Mouse (Mus musculus): ENCODE measurements at regions not wholly inside any gene's neighbourhood (a gene's known extent, or its start where the extent isn't known, plus 50 kb on each side); places are given as distances from the start of the nearest gene placed in this dataset.

DNA sequence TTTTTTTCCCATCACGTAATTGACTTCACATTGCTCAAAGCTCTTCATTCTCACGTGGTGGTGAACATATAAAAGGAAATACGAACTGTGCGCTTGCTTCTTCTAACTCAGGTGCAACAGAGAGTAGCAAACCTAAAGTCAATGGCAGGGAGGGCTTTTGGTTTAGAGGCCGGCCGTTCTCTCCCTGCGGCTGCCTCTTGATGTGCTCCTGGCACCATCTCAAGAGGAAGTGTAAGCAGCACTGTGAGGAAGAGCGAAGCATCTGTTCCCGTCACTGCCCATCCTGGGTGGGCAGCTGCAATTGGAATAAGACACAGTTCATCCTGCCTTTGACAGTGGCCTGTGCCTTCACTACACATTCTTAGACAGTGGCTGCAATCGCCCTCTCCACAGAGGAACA is 204.0 kb downstream of the Gm11361 start:
- DNase-seq (ENCODE audit: low spot score in 2 of 2): peak; percentile 27 to 29

GRCm38 (mm10) chr13:28457403-28457802 is 200.1 kb downstream of the Gm11361 start:
- no peak for DNase-seq (ENCODE audit: low spot score in 2 of 2)

DNA sequence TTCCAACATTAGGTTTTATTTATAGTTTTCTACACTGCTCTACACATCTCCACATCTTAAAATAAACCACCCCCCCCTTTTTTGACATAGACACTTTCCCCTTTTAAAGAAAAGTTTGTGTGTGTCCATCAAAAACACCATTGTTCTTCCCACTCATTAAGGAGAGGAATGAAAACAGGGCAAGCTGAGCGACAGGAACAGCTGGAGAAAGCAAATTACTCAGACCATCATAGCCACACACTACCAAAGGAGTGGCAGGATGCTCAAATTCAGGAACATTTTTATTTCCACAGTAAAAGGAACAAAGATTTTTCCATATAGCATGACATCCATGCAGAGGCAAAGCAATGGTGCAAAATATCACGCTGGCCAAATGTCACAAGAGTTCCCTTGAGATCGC is 198.6 kb downstream of the Gm11361 start:
- no peak for DNase-seq (ENCODE audit: low spot score in 2 of 2)

DNA sequence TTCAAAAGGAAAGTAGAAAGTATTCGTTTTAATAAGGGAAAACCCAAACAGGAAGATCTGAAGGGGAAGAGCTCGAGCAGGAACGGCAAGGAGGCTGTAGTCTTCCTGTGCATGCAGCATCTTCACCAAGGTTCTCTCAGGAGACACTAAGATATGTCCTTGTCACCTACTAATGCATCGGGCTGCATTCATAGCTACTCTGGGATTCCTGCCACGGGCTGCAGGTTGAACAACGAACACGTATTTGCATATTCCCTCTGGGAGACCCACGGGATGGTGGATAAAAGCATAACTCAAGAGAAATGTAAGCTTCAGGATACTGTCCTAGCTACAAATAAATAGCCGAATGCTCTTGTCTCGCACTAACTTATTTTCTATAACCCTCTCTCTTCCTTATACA is 197.7 kb downstream of the Gm11361 start:
- DNase-seq (ENCODE audit: low spot score in 2 of 2): no peak

DNA sequence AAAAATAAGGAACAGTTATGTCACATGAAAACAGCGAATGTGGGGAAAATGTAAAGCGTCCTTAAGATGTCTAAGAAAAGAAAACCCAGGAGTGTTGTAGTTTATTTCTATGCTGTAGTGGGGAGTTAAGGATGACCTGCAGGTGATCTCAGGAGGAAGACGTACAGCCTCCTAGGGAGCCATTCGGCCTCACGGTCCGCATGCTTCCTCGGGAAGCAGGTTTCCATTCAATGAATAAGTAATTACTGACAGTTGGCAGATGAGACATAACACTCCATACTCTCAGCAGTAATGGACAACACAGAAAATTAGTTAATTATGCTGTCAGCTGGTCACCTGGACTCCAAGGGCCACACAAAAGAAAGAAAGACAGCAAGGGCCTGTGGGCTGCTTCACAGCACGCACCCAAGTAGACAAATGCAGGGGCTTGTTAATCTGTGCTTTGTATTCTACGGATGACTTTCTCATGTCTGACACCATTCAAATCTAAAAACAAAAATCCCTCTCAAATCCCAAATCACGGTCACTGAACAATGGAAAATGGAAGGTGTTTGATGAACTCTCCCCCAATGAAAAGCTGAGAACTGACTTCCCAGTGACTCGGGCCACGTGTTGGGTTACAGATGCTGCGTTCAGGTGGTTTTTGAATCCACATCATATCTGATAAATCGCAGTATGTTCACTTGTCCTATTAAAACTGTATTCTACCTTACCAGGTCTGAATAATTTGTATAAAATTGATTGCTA is 193.5 kb downstream of the Gm11361 start:
- DNase-seq (ENCODE audit: low spot score in 2 of 2): no peak

DNA sequence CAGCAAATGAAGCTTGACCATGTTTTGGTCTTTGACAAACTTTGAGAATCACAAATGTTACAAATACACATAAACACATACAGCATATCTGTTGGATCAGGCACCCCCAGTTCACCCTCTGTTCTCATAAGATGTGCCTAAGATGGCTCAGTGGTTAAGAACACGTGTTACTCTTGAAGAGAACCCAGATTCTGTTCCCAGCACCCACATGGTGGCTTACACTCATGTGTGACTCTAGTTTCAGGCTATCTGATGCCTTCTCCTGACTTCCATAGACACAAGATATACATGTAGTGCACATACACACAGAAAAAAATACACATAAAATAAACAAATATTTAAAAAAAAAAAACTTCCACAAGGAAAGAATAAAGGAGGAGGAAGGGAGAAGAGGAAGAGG is 191.7 kb downstream of the Gm11361 start:
- no peak for DNase-seq (ENCODE audit: low spot score in 2 of 2)

- no peak for DNase-seq (ENCODE audit: low spot score in 2 of 2)
These were observed 184.9 kb downstream of the Gm11361 start for GRCm38 (mm10) chr13:28442250-28442649.

GRCm38 (mm10) chr13:28433445-28433844 is 176.1 kb downstream of the Gm11361 start:
- no peak for DNase-seq (ENCODE audit: low spot score in 2 of 2)

DNA sequence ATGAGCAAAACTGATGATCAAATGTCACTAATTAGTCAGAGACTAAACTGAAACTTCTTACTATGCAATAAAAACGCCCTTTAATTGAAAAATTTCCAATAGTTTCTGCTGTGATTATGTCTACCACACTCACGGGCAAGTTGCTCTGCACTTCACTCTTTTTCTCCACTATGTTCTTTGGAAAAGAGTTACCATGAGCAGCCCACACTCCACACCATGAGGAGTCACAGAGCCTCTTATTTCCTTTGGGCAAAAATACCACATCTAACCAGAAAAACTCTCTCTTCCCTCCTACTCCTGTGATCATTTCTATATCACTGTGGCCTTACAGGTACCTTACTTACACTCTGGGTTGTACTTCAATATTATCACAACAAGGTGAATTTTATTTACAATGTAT is 174.7 kb downstream of the Gm11361 start:
- DNase-seq (ENCODE audit: low spot score in 2 of 2): no peak

- DNase-seq (ENCODE audit: low spot score in 2 of 2): peak; percentile 22 to 62
These were observed 168.8 kb downstream of the Gm11361 start for GRCm38 (mm10) chr13:28426085-28426484.

DNA sequence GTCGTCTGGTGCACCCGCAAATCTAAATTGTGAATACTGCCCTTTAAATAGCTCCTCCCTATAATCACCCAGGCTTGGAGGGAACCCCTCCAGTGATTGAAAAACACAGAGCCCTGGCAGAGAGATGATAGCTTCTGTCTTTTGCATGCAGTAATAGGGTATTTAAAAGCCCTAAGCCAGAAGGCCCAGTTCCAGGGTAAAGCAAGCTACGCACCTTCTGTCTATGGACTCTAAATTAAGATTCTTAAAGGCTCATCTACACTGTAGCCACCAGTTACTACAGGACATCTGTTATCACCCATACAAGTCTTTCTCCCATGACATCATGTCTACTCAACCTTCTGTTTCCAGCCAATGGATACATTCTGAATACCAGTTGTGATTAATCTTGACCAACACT is 167.8 kb downstream of the Gm11361 start:
- no peak for DNase-seq (ENCODE audit: low spot score in 2 of 2)

GRCm38 (mm10) chr13:28424446-28425059 is 167.2 kb downstream of the Gm11361 start:
- DNase-seq (ENCODE audit: low spot score in 2 of 2): no peak

- DNase-seq (ENCODE audit: low spot score in 2 of 2): no peak
These were observed 164.0 kb downstream of the Gm11361 start for GRCm38 (mm10) chr13:28421309-28421708.

GRCm38 (mm10) chr13:28420636-28421035 is 163.3 kb downstream of the Gm11361 start:
- DNase-seq (ENCODE audit: low spot score in 2 of 2): no peak

DNA sequence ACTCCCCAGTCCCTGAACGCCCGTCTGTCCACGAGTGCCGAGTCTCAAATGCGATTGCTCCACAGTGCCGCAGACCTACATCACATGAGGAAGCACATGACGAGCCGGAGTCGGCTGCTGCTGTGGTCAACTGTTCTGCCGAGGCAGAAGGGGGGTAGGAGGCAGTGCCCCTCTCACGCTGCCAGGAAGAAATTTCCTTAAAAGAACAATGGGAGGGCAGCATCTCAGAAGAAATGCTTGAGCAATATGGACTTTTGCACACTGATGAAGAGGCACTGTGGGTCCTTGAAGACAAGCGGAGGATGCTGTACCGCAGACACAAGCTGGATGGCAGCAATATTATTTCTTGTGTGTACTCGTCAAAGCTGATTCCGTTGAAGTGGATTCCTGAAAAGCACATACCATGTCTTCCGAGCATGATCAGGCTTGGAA is 162.6 kb downstream of the Gm11361 start:
- DNase-seq (ENCODE audit: low spot score in 2 of 2): peak; percentile 51 to 54

GRCm38 (mm10) chr13:28418936-28419681 is 161.8 kb downstream of the Gm11361 start:
- DNase-seq (ENCODE audit: low spot score in 2 of 2): peak; percentile 15 to 25

- peak; percentile 76 to 82 for DNase-seq (ENCODE audit: low spot score in 2 of 2)
These were observed 160.9 kb downstream of the Gm11361 start for GRCm38 (mm10) chr13:28417929-28418881.

- DNase-seq (ENCODE audit: low spot score in 2 of 2): peak; percentile 62 to 64
These were observed 160.2 kb downstream of the Gm11361 start for GRCm38 (mm10) chr13:28417431-28417928.

DNA sequence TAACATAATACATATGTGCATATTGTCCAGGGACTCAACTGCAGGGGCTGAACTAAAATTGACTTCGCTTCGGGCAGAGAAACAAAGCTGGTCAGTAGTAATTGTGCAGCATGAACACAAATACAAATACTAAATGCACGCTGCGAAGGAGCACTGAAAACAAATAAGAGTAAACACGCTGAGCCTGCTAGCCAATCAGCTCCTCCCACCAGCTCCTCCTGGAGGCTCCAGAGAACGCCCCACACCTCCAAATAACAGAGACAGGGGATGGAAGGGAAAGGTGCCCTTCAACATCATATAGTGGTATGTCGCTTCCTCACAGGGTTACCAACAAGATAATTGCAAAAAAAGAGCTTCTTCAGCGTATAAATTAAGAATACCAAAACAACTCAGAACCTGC is 159.6 kb downstream of the Gm11361 start:
- DNase-seq (ENCODE audit: low spot score in 2 of 2): peak; percentile 35 to 37

DNA sequence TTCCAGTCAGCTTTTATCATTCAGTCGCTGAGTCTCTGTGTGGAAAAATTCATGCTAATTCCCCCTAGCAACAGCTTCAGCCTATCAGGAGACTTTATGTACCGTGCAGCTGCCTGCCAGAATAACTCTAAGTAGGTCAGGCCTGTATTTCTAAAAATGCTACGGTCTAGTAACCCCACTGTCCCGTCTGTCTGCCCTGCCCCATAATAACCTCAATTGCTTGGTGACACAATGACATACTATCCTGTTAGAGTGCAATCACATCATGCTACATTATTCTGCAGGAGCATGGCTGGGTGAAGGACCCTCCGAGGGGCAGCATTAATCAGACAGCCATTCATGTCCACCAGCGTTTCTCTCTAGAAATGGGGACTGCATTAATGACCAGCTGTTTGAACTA is 158.9 kb downstream of the Gm11361 start:
- DNase-seq (ENCODE audit: low spot score in 2 of 2): peak; percentile 52 to 61

DNA sequence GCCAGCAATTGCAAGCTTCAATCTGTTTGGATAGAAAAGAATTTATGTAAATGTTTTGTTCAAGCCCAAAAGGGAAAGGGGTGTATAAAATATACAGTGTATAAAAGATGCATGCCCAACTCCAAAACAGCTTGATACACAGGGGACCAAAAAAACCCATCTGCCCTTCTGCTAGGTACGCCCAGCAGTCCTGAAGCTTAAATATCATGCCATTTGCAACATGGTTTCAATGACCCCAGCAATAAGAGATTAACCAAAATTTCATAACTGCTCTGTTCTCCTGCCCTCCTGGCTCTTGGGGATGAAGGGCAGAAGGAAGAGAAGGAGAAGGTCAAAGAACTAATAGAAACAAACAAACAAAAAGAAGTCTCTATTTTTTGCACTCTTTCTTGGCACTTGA is 158.4 kb downstream of the Gm11361 start:
- DNase-seq (ENCODE audit: low spot score in 2 of 2): no peak

Measured in thymus, postnatal 10 days (tissue).